Mouse (Mus musculus): ENCODE results near the gene Map2k4.

Map2k4 gene

GRCm38 (mm10) chr11:65712754-65713306 is 75.3 kb downstream of the Map2k4 start:
- in situ Hi-C loops (cut with MboI) = no loop called here

GRCm38 (mm10) chr11:65706784-65707183 is 81.3 kb downstream of the Map2k4 start:
- in situ Hi-C loops (cut with MboI) = no loop called here

GRCm38 (mm10) chr11:65706176-65706575 is 81.9 kb downstream of the Map2k4 start:
- in situ Hi-C loops (cut with MboI) = no loop called here

GRCm38 (mm10) chr11:65704861-65705260 is 83.2 kb downstream of the Map2k4 start:
- in situ Hi-C loops (cut with MboI) = no loop called here

GRCm38 (mm10) chr11:65678824-65679402 is 109.2 kb downstream of the Map2k4 start:
- in situ Hi-C loops (cut with MboI) = no loop called here

GRCm38 (mm10) chr11:65667348-65667969 is 120.6 kb downstream of the Map2k4 start:
- in situ Hi-C loops (cut with MboI) = no loop called here

GRCm38 (mm10) chr11:65664903-65665302 is 123.2 kb downstream of the Map2k4 start:
- in situ Hi-C loops (cut with MboI) = no loop called here

GRCm38 (mm10) chr11:65661790-65662522 is 126.1 kb downstream of the Map2k4 start:
- in situ Hi-C loops (cut with MboI) = no loop called here

- in situ Hi-C loops (cut with MboI) = no loop called here
Measured at GRCm38 (mm10) chr11:65653932-65654331, 134.2 kb downstream of the Map2k4 start.

GRCm38 (mm10) chr11:65651426-65651825 is 136.7 kb downstream of the Map2k4 start:
- in situ Hi-C loops (cut with MboI) = no loop called here

- in situ Hi-C loops (cut with MboI) = no loop called here
Measured at GRCm38 (mm10) chr11:65649956-65650715, 138.0 kb downstream of the Map2k4 start.

GRCm38 (mm10) chr11:65649469-65649868 is 138.6 kb downstream of the Map2k4 start:
- in situ Hi-C loops (cut with MboI) = no loop called here

- in situ Hi-C loops (cut with MboI) = no loop called here
Measured at GRCm38 (mm10) chr11:65646314-65646713, 141.8 kb downstream of the Map2k4 start.

GRCm38 (mm10) chr11:65644539-65644938 is 143.6 kb downstream of the Map2k4 start:
- in situ Hi-C loops (cut with MboI) = no loop called here

- in situ Hi-C loops (cut with MboI) = no loop called here
Measured at GRCm38 (mm10) chr11:65640261-65640660, 147.8 kb downstream of the Map2k4 start.
